Mouse (Mus musculus): ENCODE measurements around the gene Washc1. TPM values are rescaled to one million over a fixed set of nuclear protein-coding genes. Genes with fewer than 3 reads are reported as not detected.

Washc1 gene
- polyA plus RNA-seq, 1 experiment from 2014 or later = 35.3 TPM

GRCm38 (mm10) chr17:66106601-66107267 lies 4.6 kb upstream of the Washc1 start:
- no peaks in the 10 kb centered on the region for H3K36me3 ChIP-seq (ENCODE audit: control insufficient read depth, insufficient read depth, low read length)
- H3K27ac ChIP-seq (ENCODE audit: low read length) = no peak overlapping the region
- H3K4me3 ChIP-seq (replicated peaks; ENCODE audit: low read length) = no peak overlapping the region
- no peak overlapping the region for H3K4me2 ChIP-seq (ENCODE audit: low read depth, low read length)
- whole genome bisulfite sequencing = 42% methylated on average over 10 of the region's 10 CpGs
- no peaks in the 10 kb centered on the region for H3K27me3 ChIP-seq (ENCODE audit: control insufficient read depth, insufficient read depth, low read length)
- ATAC-seq (ENCODE audit: insufficient read depth, low FRiP score) = no peak
- H3K9ac ChIP-seq (ENCODE audit: low read length) = peak overlapping the region; percentile 26; the same call in 1 of the 2 replicates
- H3K4me1 ChIP-seq (ENCODE audit: control insufficient read depth, insufficient read depth, low read length) = peaks cover 6% of the 10 kb centered on the region; the same call in 1 of the 2 replicates
- no peaks in the 10 kb centered on the region for H3K9me3 ChIP-seq (replicated peaks; ENCODE audit: control insufficient read depth, low read length)

DNA sequence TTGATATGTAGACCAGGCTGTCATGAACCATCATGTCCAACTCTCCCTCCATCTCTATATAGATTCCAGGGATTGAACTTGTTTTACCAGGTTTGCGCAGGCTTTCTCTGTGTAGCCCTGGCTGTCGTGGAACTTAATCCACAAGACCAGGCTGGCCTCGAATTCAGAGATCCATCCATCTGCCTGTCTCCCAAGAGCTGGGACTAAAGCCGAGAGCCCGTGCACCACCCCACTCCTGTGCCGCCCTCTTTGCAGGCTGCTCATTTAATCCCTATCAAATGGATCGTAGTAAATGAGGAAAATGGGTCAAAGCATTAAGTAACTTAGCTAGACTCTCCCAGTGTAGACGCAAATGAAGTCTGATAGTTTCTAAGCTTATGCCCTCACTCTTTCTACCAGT lies 3.9 kb upstream of the Washc1 start:
- no peaks in the 10 kb centered on the region for H3K9me3 ChIP-seq (replicated peaks; ENCODE audit: control insufficient read depth, low read length)
- H3K4me1 ChIP-seq (ENCODE audit: control insufficient read depth, insufficient read depth, low read length) = peaks cover 11% of the 10 kb centered on the region; the same call in 1 of the 2 replicates
- no peaks in the 10 kb centered on the region for H3K27me3 ChIP-seq (ENCODE audit: control insufficient read depth, insufficient read depth, low read length)
- H3K4me3 ChIP-seq (replicated peaks; ENCODE audit: low read length) = no peak overlapping the region
- no peak for ATAC-seq (ENCODE audit: insufficient read depth, low FRiP score)
- no peak overlapping the region for H3K4me2 ChIP-seq (ENCODE audit: low read depth, low read length)
- WGBS = 66% methylated on average over 8 of the region's 8 CpGs
- no peak overlapping the region for H3K9ac ChIP-seq (ENCODE audit: low read length)
- no peak overlapping the region for H3K27ac ChIP-seq (ENCODE audit: low read length)
- H3K36me3 ChIP-seq (ENCODE audit: control insufficient read depth, insufficient read depth, low read length) = no peaks in the 10 kb centered on the region

DNA sequence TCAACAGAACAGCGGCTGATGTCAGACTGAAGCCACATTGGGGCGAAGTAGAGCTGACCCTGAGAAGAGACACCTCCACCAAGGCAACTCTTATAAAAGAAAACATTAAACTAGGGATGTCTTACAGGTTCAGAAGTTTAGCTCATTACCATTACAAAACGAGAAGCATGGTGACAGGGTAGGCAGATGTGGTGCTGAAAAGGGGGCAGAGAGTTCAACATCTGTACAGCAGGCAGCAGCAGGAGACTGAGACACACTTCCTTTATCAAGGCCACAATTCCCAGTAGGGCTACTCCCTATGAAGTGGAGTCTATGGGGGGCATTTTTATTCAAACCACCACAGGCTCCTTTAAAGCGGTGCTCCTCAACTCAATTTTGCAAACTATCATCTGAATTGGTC lies 3.1 kb upstream of the Washc1 start:
- Histone ChIP-seq H3K27me3 (ENCODE audit: control insufficient read depth, insufficient read depth, low read length) (no peaks in the 10 kb centered on the region), H3K27ac (ENCODE audit: low read length) (no peak overlapping the region), H3K4me1 (ENCODE audit: control insufficient read depth, insufficient read depth, low read length) (peaks cover 12% of the 10 kb centered on the region; the same call in 1 of the 2 replicates), H3K4me3 (replicated peaks; ENCODE audit: low read length) (no peak overlapping the region), H3K9ac (ENCODE audit: low read length) (no peak overlapping the region), H3K9me3 (replicated peaks; ENCODE audit: control insufficient read depth, low read length) (no peaks in the 10 kb centered on the region), H3K4me2 (ENCODE audit: low read depth, low read length) (no peak overlapping the region), H3K36me3 (ENCODE audit: control insufficient read depth, insufficient read depth, low read length) (no peaks in the 10 kb centered on the region)
- ATAC-seq (ENCODE audit: insufficient read depth, low FRiP score) = no peak
- 83% methylated on average over 4 of the region's 4 CpGs for WGBS

DNA sequence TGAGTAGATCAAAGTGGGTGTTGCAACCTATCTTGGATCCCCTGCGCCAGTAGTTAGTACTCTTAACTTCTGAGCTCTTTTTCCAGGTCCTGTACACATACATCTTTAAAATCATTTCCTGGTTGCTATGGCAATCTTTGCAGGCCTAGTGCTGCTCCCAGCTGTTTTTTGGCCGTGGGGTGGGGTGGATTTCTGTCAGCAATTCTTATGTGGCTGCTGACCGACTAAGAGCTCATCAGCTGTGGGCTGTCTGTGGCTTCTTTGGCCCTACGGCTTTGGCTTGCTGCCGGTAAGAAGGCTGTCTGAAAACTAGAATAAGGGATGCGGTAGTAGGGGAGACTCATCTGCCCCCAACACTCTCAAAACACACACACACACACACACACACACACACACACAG lies 599 bp upstream of the Washc1 start:
- Histone ChIP-seq H3K27me3 (ENCODE audit: control insufficient read depth, insufficient read depth, low read length) (no peaks in the 10 kb centered on the region), H3K4me1 (ENCODE audit: control insufficient read depth, insufficient read depth, low read length) (peaks cover 12% of the 10 kb centered on the region; the same call in 1 of the 2 replicates), H3K9ac (ENCODE audit: low read length) (peak overlapping the region; percentile 91), H3K4me2 (ENCODE audit: low read depth, low read length) (peak overlapping the region; percentile 52), H3K4me3 (replicated peaks; ENCODE audit: low read length) (peak overlapping the region; percentile 85), H3K36me3 (ENCODE audit: control insufficient read depth, insufficient read depth, low read length) (0 out of 2 replicates have a peak, but pooled peaks cover 11% of the 10 kb centered on the region), H3K9me3 (replicated peaks; ENCODE audit: control insufficient read depth, low read length) (no peaks in the 10 kb centered on the region), H3K27ac (ENCODE audit: low read length) (peak overlapping the region; percentile 84)
- peak; percentile 14; the same call in 1 of the 2 replicates for ATAC-seq (ENCODE audit: insufficient read depth, low FRiP score)
- 19% methylated on average over 6 of the region's 6 CpGs for WGBS

GRCm38 (mm10) chr17:66112166-66112565 lies 821 bp downstream of the Washc1 start:
- no peak for ATAC-seq (ENCODE audit: insufficient read depth, low FRiP score)
- peaks cover 12% of the 10 kb centered on the region; the same call in 1 of the 2 replicates for H3K4me1 ChIP-seq (ENCODE audit: control insufficient read depth, insufficient read depth, low read length)
- H3K27ac ChIP-seq (ENCODE audit: low read length) = no peak overlapping the region

GRCm38 (mm10) chr17:66118991-66119390 lies 7.6 kb downstream of the Washc1 start:
- 88% methylated on average over 8 of the region's 8 CpGs for WGBS
- Histone ChIP-seq H3K9ac (ENCODE audit: low read length) (no peak overlapping the region), H3K4me1 (ENCODE audit: control insufficient read depth, insufficient read depth, low read length) (no peaks in the 10 kb centered on the region), H3K36me3 (ENCODE audit: control insufficient read depth, insufficient read depth, low read length) (peaks cover 41% of the 10 kb centered on the region), H3K27me3 (ENCODE audit: control insufficient read depth, insufficient read depth, low read length) (no peaks in the 10 kb centered on the region), H3K27ac (ENCODE audit: low read length) (no peak overlapping the region), H3K4me3 (replicated peaks; ENCODE audit: low read length) (no peak overlapping the region), H3K9me3 (replicated peaks; ENCODE audit: control insufficient read depth, low read length) (no peaks in the 10 kb centered on the region), H3K4me2 (ENCODE audit: low read depth, low read length) (no peak overlapping the region)
- no peak for ATAC-seq (ENCODE audit: insufficient read depth, low FRiP score)

More at GRCm38 (mm10) chr17:66112166-66112565, 821 bp downstream of the Washc1 start:
- 31% methylated on average over 4 of the region's 4 CpGs for WGBS
- Histone ChIP-seq H3K27me3 (ENCODE audit: control insufficient read depth, insufficient read depth, low read length) (no peaks in the 10 kb centered on the region), H3K36me3 (ENCODE audit: control insufficient read depth, insufficient read depth, low read length) (peaks cover 23% of the 10 kb centered on the region), H3K9ac (ENCODE audit: low read length) (peak overlapping the region; percentile 91), H3K4me2 (ENCODE audit: low read depth, low read length) (peak overlapping the region; percentile 70), H3K4me3 (replicated peaks; ENCODE audit: low read length) (peak overlapping the region; percentile 85), H3K9me3 (replicated peaks; ENCODE audit: control insufficient read depth, low read length) (no peaks in the 10 kb centered on the region)

- WGBS = 58% methylated on average over 1 of the region's 1 CpGs
- H3K4me2 ChIP-seq (ENCODE audit: low read depth, low read length) = no peak overlapping the region
- H3K4me1 ChIP-seq (ENCODE audit: control insufficient read depth, insufficient read depth, low read length) = peaks cover 11% of the 10 kb centered on the region; the same call in 1 of the 2 replicates
These were observed 9.4 kb downstream of the Washc1 start for GRCm38 (mm10) chr17:66120701-66121100.

DNA sequence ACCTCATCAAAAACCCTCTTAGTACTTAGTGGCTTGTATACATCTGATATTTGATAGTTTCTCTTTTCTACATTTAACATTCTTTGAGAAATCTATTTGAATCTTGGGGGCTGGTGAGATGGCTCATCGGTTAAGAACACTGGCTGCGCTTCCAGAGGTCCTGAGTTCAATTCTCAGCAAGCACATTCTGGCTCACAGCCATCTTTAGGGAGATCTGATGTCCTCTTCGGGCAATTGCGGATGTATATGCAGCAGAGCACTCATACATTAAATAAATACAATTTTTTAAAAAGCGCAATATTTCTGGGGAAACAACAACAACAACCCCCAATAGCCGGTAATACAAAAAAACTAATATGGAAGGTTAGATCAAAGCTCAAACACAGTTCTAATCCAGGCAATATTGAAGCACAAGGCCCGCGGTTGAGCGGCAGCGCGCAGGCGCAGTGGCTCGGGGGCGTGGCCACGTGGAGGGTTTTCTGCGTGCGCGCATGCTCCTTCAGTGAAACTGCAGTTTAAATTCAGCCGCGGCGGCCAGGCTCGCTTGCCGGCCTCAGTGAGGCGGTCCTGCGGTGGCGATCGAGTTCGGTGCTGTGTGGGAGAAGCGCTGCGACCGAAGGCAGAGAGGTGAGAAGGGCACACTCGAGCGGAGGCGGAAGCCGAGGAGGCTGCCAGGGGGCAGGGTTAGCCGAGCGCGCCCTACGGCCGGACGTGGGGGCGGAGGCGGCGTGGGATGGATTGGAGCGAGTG lies 11.9 kb downstream of the Washc1 start, which contains the start of gene Ddx11:
TSS of gene Ddx11 (plus strand) at position 455 of the 750 bp plus-strand sequence.
- Histone ChIP-seq H3K9ac (ENCODE audit: low read length) (peak within 1 kb of the TSS; percentile 81), H3K4me2 (ENCODE audit: low read depth, low read length) (peak within 1 kb of the TSS; percentile 75), H3K4me1 (ENCODE audit: control insufficient read depth, insufficient read depth, low read length) (peaks cover 11% of the 10 kb centered on the region; the same call in 1 of the 2 replicates), H3K27ac (ENCODE audit: low read length) (peak within 1 kb of the TSS; percentile 92), H3K9me3 (replicated peaks; ENCODE audit: control insufficient read depth, low read length) (no peaks in the 10 kb centered on the region), H3K4me3 (replicated peaks; ENCODE audit: low read length) (peak within 1 kb of the TSS; percentile 87), H3K36me3 (ENCODE audit: control insufficient read depth, insufficient read depth, low read length) (peaks cover 17% of the 10 kb centered on the region), H3K27me3 (ENCODE audit: control insufficient read depth, insufficient read depth, low read length) (no peaks in the 10 kb centered on the region)
- 4% methylated on average over 45 of the region's 45 CpGs for WGBS
- ATAC-seq (ENCODE audit: insufficient read depth, low FRiP score) = peak; percentile 88

More at GRCm38 (mm10) chr17:66120701-66121100, 9.4 kb downstream of the Washc1 start:
- Histone ChIP-seq H3K27ac (ENCODE audit: low read length) (no peak overlapping the region), H3K9ac (ENCODE audit: low read length) (no peak overlapping the region), H3K27me3 (ENCODE audit: control insufficient read depth, insufficient read depth, low read length) (no peaks in the 10 kb centered on the region), H3K4me3 (replicated peaks; ENCODE audit: low read length) (no peak overlapping the region), H3K36me3 (ENCODE audit: control insufficient read depth, insufficient read depth, low read length) (peaks cover 31% of the 10 kb centered on the region), H3K9me3 (replicated peaks; ENCODE audit: control insufficient read depth, low read length) (no peaks in the 10 kb centered on the region)
- no peak for ATAC-seq (ENCODE audit: insufficient read depth, low FRiP score)

Data from stomach, embryonic 16.5 days (tissue).